ENCODE assay signal across 8 mouse cellular contexts in the genomic region with DNA sequence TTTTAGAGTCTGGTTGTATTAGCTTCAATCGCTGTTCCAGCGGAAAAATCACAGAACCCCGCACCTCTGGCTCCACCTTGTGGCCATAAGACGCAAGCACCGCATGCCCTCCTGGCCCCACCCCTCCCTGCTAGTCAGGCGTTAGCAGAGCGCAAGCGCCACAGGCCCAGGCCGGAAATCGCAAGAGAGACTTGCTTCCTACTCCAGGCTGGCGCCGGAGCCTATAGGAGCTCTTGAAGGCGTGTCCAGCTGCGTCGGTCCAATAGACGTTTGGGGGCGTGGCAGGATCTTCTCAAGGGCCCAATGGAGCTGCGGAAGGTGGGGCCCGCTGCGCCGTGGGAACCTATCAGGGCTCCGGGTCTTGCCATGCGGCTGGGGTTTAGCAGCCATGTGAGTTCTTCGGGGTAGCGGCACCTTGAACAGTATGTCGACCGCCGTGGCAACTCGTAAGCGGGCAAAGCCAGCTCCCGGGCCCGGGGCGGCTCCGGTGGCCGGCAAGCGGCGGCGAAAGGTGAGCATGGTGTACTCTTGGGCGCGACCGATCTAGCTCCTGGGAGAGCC. TPM values are rescaled to one million over a fixed set of nuclear protein-coding genes. Genes with fewer than 3 reads are reported as not detected.
A peak's percentile ranks its signal among the peaks of the same experiment; 100 is the strongest.
DNase-seq lines count a peak whose midpoint lies in the region; ATAC-seq lines count a peak whose summit lies in the region.

Gene Parp3 (minus strand): TSS at position 26 of the 561 bp plus-strand sequence.

- no peaks in the 10 kb centered on the region for H3K9me3 ChIP-seq in heart, embryonic 14.5 days (ENCODE audit: control insufficient read depth, low read length)
- H3K9me3 ChIP-seq in liver, embryonic 13.5 days (replicated peaks), result no peaks in the 10 kb centered on the region
- no peaks in the 10 kb centered on the region for H3K9me3 ChIP-seq in stomach, embryonic 16.5 days (replicated peaks; ENCODE audit: control insufficient read depth, low read length)

- DNase-seq in c-Kit-negative CD71-positive TER-119-positive erythroid progenitor cells, embryonic 14.5 days (ENCODE audit: low read depth, low spot score), result peak; percentile 98
- DNase-seq in fibroblast of lung, adult 2 months (ENCODE audit: low read depth), result peak; percentile 99
- DNase-seq in kidney, postnatal 14 days, result peak; percentile 100
- peak; percentile 99 for DNase-seq in liver, embryonic 13.5 days
- peak; percentile 97 for DNase-seq in neural tube, embryonic 10.5 days (ENCODE audit: extremely low spot score, low spot score)

- peak within 1 kb of the TSS; percentile 70 for H3K9ac ChIP-seq in heart, embryonic 14.5 days (ENCODE audit: low read length)
- peak within 1 kb of the TSS; percentile 73 for H3K9ac ChIP-seq in liver, embryonic 13.5 days
- peak within 1 kb of the TSS; percentile 72 for H3K9ac ChIP-seq in stomach, embryonic 16.5 days (ENCODE audit: low read length)

- no peaks in the 10 kb centered on the region for H3K27me3 ChIP-seq in heart, embryonic 14.5 days (ENCODE audit: control insufficient read depth, insufficient read depth, low read length)
- no peaks in the 10 kb centered on the region for H3K27me3 ChIP-seq in liver, embryonic 13.5 days
- H3K27me3 ChIP-seq in stomach, embryonic 16.5 days (ENCODE audit: control insufficient read depth, insufficient read depth, low read length), result no peaks in the 10 kb centered on the region

- ATAC-seq in CD4-positive, CD25-positive, alpha-beta regulatory T cell, adult 4 months, result peak; percentile 96
- ATAC-seq in heart, embryonic 14.5 days (ENCODE audit: insufficient number of reproducible peaks, insufficient read depth, low FRiP score, low read depth), result peak; percentile 95
- peak; percentile 98 for ATAC-seq in liver, embryonic 13.5 days (ENCODE audit: low read depth)
- peak; percentile 97 for ATAC-seq in stomach, embryonic 16.5 days (ENCODE audit: insufficient read depth, low FRiP score)

- H3K4me2 ChIP-seq in heart, embryonic 14.5 days (ENCODE audit: low read length), result peak within 1 kb of the TSS; percentile 85
- H3K4me2 ChIP-seq in liver, embryonic 13.5 days, result peak within 1 kb of the TSS; percentile 98
- peak within 1 kb of the TSS; percentile 97 for H3K4me2 ChIP-seq in stomach, embryonic 16.5 days (ENCODE audit: low read depth, low read length)

- under 1% methylated on average over 41 of the region's 41 CpGs for WGBS in heart, embryonic 14.5 days
- WGBS in liver, embryonic 13.5 days (ENCODE audit: insufficient replicate concordance), result 0% methylated on average over 41 of the region's 41 CpGs
- WGBS in stomach, embryonic 16.5 days, result under 1% methylated on average over 41 of the region's 41 CpGs

- H3K27ac ChIP-seq in heart, embryonic 14.5 days (replicated peaks in 1 of 2; ENCODE audit: control insufficient read depth in 1 of 2, insufficient read depth in 1 of 2, low read depth in 2 of 2, low read length in 2 of 2), result peak within 1 kb of the TSS; percentile 3 to 56
- H3K27ac ChIP-seq in liver, embryonic 13.5 days, result 0 out of 2 replicates have a peak within 1 kb of the TSS, but pooled peaks have one; percentile 35
- peak within 1 kb of the TSS; percentile 82 for H3K27ac ChIP-seq in stomach, embryonic 16.5 days (ENCODE audit: low read length)

- peaks cover 20% of the 10 kb centered on the region for H3K36me3 ChIP-seq in heart, embryonic 14.5 days (ENCODE audit: control insufficient read depth, insufficient read depth, low read length)
- H3K36me3 ChIP-seq in liver, embryonic 13.5 days, result peaks cover 25% of the 10 kb centered on the region
- peaks cover 7% of the 10 kb centered on the region; the same call in 1 of the 2 replicates for H3K36me3 ChIP-seq in stomach, embryonic 16.5 days (ENCODE audit: control insufficient read depth, insufficient read depth, low read length)

- H3K4me3 ChIP-seq in heart, embryonic 14.5 days (ENCODE audit: control insufficient read depth in 1 of 2, insufficient read depth in 1 of 2, low read depth in 1 of 2, low read length in 2 of 2), result peak within 1 kb of the TSS; percentile 47 to 65
- H3K4me3 ChIP-seq in liver, embryonic 13.5 days (replicated peaks), result peak within 1 kb of the TSS; percentile 75
- H3K4me3 ChIP-seq in stomach, embryonic 16.5 days (replicated peaks; ENCODE audit: low read length), result peak within 1 kb of the TSS; percentile 77

- H3K4me1 ChIP-seq in heart, embryonic 14.5 days (ENCODE audit: control insufficient read depth in 2 of 2, insufficient read depth in 2 of 2, low read length in 2 of 2), result peaks cover 23 to 25% of the 10 kb centered on the region in 2 experiments
- H3K4me1 ChIP-seq in liver, embryonic 13.5 days (replicated peaks), result peaks cover 51% of the 10 kb centered on the region
- H3K4me1 ChIP-seq in stomach, embryonic 16.5 days (ENCODE audit: control insufficient read depth, insufficient read depth, low read length), result peaks cover 36% of the 10 kb centered on the region

RNA-seq across cellular contexts. Expression of gene Parp3, which starts in this region (rescaled TPM):
- polyA plus RNA-seq in CD4-positive, CD25-positive, alpha-beta regulatory T cell, adult 4 months (2017; shearing (Covaris generic)), result 10 to 100 TPM; 52.6 to 68.5 TPM
- 1.2 and 1.3 TPM in 2 replicates for polyA plus RNA-seq in heart, embryonic 14.5 days (2014; fragmentation: Nextera tagmentation; extraction: Ambion mirVana)
- 0.71 and 0.75 TPM in 2 replicates for polyA plus RNA-seq in liver, embryonic 13.5 days (2015; fragmentation: Nextera tagmentation; extraction: Ambion mirVana)
- 6.2 and 6.7 TPM in 2 replicates for polyA plus RNA-seq in stomach, embryonic 16.5 days (2015; fragmentation: Nextera tagmentation; extraction: Ambion mirVana)

Comparison
In these comparisons a context has a peak if more than half of its experiments do, and no peak if none do; other contexts are left out.
1. Peak in every context shown above with its lines: DNase-seq, ATAC-seq, H3K4me3 ChIP-seq and H3K27ac ChIP-seq.
2. Peak in DNase-seq, ATAC-seq, H3K4me3 ChIP-seq, H3K27ac ChIP-seq, H3K9ac ChIP-seq and H3K4me2 ChIP-seq in liver, embryonic 13.5 days; RNA of the gene not detected or under 1 TPM.
3. H3K27ac ChIP-seq: peak in every context shown above with its lines; median percentile 82 in stomach, embryonic 16.5 days; 35 in liver, embryonic 13.5 days; 30 in heart, embryonic 14.5 days.